Mouse (Mus musculus): ENCODE measurements around the gene Arid1b.

The Arid1b gene

DNA sequence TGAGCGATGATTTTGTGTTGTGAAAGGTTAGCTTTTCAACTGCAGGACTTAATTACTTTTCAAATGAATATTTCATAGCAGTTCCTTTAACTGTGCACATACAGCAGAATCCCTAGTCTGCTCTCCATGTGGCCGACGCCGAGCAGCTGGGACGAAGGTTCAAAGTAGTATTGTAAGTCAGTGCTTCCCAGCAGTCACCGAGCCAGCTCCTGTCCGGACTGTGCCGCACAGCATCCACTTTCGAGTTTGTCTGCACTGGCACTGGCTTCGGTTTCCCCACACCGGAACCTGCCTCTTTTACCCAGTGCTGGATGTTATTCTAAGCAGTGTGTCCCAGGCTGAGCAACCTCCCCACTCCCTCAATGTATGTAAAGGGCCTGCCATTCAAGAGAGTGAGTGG lies 157.7 kb downstream of the Arid1b start:
- DNase-seq (ENCODE audit: low read depth, low spot score), result no peak

DNA sequence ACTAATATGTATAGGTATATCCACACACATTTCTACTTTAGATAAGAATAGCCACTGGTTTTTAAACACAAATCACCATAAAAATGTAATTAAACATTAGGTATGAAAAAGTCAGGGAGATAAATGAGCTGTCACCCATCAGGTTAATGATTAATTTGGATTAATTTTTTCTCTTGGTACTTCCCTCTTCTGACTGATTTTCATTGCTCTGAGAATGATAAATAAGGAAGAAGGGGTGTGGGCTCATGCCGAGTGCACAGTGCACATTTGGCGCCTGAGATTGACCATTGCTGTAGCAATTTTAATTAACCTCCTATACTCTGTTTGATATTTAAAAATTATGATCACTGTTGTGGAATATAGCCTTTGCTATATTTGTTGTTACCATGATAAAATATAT lies 159.3 kb downstream of the Arid1b start:
- DNase-seq (ENCODE audit: low read depth, low spot score), result no peak

DNA sequence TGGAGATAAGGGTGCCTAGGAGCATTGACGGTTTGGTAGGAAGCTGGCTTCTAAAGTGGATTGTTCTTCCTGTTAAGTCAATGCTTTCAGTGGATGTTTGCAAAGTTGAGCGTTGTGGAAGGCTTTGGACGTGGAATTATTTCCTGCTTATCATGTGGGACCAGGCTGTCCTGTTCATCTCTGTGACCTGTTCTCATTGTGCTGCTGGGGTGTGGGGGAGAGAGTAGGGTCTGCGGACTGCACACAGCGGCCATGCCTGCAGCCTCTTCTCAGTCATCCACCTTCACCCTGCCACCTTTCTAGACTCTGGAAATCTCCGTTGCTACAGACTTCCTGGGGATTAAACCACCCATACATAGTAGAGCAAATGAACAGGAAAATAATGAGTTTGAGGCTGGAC lies 160.2 kb downstream of the Arid1b start:
- no peak for DNase-seq (ENCODE audit: low read depth, low spot score)

DNA sequence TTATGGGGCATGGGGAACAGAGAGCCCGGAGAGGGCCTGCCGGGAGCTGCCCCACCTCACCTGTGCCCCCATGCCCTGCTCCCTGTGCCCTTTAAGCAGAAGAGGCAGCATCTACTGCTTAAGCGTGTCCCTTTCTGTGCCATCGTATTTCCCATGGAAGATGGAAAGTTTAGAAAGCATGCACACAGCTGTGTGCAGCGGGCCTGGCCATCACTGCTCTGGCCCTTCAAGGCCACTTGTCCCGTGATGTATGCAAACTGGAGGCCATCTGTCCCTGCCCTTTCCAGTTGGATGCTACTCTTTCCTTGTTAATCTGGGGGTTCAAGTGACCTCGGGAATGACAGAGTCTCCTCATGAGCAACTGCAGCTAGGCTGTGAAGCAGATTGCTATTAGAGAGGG lies 163.5 kb downstream of the Arid1b start:
- no peak for DNase-seq (ENCODE audit: low read depth, low spot score)

DNA sequence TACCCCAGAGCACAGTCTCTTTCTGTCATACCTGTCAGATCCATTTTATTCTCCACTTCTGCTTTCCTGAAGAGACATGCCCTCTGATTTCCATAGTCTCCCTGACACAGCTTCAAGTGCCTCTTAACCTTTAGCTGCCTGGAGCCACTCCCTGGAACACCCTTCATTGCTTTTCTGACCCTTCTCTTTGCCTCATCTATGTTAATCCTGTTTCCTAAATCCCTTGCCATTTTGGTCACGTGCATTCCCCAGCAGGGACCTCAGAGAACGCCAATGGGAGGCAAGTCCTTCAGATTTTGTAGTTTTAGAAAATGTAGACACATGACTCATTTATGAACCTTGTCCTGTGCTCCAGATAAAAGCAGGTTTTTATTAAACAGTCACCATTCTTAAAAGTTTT lies 168.4 kb downstream of the Arid1b start:
- no peak for DNase-seq (ENCODE audit: low read depth, low spot score)

DNA sequence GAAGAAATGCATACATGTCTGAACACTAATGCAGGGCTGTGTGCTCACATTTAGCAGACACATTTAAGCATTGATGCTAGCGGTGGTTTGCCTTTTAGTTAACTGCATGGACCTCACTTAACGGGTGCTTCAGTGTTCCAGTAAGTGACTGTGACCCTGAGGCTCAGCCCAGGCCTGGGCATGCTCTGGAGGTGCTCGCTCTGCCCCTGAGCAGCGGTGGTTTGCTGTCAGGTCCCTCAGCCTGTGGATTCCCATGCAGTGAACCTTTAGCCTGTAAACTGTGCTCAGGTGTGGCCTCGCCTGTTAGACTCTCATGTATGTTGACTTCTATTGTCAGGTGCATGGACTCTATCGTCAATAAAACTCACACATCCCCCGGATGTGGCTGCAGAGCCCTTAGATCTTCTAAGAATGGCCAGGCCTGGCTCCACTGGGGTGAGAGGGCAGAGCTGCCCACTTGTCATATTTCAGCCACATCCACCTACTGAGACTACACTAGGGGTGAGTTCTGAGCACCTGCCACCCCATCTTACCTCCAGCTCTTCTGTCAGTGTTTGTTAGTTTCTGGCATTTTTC lies 169.2 kb downstream of the Arid1b start:
- no peak for DNase-seq (ENCODE audit: low read depth, low spot score)

DNA sequence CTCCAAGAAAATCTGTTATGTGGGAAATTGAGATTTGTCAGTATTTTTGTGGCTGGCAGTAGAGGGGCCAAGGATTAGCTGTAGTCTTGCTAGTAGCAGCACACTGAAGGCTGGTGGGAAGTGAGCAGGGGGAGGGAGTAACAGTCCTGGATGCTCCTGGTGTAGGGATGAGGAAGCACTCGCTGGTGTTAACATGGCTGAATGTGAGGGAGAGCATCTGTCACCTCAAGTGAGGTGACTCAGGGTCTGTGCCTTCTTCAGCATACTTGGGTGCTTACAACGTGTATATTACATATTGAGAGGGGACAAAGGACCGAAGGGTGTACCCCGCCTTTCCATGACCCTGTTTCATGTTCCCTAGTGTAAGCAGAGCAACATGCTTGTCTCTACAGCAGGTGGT lies 170.7 kb downstream of the Arid1b start:
- DNase-seq (ENCODE audit: low read depth, low spot score), result no peak

DNA sequence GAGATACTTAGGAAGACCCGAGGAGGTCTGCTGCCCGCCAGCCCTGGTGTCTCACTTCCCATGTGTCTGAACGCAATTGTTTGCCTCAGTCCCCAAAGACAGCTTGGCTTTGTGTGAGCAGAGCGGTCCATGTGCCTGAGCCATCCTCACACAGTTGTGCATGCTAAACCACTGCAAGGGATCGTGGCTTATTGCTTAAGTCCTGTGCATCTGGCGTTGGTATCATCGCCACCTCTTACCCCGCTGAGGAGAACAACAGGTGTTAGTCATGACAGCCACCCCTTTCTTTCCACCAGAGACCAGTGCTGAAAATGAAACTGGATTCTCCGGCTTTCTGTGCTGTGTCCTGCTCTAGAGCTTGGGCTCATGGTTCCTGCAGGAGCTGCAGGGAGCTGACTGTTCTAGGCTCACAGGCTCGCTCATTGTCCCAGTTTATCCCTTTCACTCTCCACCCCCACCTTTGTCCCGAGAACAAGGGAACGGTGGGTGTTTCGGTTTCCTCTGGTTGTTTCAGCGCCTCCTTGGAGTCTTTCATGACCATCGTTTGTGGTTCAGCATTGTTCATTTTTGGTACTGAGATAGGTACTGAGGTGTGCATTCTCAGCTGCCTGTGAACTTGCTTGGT lies 171.2 kb downstream of the Arid1b start:
- DNase-seq (ENCODE audit: low read depth, low spot score), result no peak

DNA sequence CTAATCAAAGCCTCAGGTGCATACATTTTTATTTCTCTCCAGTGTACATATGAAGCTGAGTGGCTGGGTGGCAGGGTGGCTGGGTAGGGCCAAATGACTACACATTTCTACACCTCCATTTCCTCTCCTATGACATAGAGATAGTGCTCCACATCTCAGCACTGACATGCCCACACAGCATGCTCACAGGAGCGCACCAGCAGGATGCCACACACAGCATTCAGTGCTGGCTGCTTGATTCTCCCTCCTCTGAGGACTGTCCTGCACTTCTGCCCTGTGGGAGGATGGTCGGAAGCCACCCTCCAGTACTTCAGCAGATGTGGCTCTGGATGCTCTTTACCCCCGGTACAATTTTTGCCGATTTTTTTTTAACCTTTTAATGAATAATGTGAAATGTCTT lies 172.0 kb downstream of the Arid1b start:
- DNase-seq (ENCODE audit: low read depth, low spot score), result no peak

DNA sequence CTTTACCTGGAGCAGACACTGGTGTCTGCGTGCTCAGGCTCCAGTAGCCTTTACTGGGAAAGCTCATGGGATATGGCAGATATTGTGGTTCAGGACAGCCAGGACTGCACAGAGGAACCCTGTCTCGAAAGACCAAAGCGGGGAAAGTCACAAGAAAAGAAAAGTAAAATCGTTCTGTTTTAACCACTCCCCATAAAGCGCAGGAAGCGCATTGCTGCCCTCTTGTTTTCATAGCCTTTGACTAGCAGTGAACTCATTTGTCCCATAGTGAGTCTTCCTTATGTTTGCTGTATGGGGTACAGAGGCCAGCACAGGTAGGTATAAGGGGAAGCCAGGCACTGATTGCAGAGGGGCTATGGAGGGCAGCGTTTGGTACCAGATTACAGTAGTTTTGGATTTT lies 173.9 kb downstream of the Arid1b start:
- DNase-seq (ENCODE audit: low read depth, low spot score), result no peak

DNA sequence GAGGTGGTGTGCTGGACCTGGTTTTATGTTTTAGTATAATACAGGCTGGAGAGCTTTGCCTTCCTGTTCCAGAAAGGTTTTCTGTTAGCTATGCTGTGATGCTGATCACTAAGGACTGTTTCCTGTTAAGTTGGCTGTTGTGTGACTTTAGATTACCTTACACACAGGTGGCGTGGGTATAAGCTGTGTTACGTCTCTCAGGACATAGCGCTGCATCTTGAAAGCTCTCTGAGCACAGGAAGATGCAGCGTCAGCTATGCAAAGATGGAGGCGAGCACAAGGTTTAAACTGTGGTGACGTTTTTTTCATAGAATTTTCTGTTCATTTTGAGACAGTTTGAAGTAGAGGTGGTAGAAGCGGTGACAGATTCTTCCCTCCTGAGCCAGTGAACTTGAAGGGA lies 174.5 kb downstream of the Arid1b start:
- DNase-seq (ENCODE audit: low read depth, low spot score), result no peak

DNA sequence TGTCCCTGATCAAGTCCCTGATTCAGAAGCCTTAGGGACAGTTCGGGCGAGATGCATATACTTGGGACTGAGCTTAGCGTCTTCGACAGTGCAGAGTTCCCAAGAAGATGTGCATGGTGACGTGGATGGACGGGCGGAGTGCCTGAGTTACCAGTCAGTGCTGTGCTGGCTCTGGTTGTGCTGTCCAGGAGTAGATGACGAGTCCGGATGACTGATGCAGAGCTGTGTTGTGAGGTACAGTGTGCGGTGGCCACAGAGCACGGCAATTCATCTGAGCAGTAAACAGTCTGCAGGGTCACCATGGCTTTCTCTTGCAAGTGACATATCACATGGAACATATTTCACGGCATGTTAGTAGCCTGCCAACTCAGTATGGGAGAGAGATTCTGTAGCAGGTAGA lies 176.2 kb downstream of the Arid1b start:
- no peak for DNase-seq (ENCODE audit: low read depth, low spot score)

DNA sequence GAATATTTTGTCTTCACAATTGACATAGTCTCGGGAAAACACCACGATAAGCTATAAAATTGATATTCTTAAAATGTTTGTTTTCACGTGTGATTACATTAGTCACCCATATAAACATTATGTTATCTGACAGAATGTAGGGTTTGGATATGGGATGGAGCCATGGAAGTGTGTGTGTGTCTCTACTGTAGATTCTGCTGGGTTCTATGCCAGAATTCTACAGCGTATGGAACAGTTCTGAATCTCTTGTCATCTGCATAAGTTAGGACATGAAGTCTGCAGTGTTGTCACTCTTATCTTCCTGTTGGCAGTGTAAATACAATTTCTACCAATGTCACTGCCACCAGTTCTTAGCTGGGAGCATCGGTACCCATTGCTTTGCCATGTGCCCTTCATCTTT lies 177.3 kb downstream of the Arid1b start:
- no peak for DNase-seq (ENCODE audit: low read depth, low spot score)

DNA sequence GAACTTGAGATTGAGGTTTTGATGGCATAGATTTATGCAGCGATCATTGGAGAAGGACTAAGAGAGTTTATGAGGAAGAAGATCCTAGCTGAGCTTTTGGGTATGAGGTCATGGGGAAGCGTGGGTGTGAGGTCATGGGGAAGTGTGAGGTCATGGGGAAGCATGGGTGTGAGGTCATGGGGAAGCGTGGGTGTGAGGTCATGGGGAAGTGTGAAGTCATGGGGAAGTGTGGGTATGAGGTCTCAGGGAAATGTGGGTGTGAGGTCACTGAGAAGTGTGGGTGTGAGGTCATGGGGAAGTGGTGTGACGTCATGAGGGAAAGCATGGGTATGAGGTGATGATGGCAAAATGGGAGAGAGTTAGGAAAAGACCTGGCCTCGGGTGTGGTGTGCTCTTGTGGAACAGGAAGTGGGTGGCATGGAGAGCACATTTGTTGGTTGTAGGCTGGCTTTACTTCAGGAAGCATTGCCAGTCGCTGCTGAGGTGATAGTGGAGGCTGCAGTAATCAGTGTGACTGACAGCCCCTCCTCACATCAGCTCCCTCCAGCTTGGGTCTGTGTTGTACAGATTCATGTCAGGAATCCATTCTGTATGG lies 180.4 kb downstream of the Arid1b start:
- DNase-seq (ENCODE audit: low read depth, low spot score), result no peak

DNA sequence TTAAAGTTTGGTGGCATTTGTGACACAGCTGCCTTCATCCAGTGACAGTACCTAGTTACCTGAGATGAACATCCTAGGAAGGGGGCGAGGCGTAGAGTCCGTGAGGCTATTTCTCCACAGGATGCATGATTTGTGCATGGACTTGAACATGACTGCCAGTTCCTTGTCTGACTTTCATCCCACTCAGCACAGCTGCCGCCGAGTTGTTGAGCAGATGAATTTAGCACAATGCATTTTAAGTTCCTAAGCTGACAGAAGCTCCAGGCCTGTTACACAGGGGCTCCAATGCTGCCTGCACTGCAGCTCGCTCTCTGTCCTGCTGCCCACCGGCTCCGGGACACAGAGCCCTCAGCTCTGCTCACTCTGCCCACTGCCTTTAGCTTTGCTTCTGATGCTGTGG lies 181.4 kb downstream of the Arid1b start:
- DNase-seq (ENCODE audit: low read depth, low spot score), result no peak

DNA sequence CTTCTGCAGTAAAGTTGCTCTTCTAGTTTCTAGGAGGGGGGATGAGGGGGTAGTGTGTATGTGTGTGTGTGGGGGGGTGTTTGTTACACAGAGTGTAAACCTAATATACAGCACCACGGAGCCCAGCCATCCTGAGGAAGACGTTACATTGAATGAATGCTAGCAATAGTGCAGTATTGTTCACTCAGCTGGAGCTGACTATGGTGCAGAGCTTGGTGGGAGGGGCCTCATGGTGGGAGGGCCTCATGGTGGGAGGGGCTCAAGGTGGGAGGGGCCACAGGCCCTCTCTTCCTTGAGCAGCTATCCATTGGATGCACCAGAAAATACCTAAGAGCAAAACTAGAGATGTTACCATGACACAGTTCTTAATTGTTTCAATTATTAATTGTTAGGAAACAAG lies 182.2 kb downstream of the Arid1b start:
- DNase-seq (ENCODE audit: low read depth, low spot score), result no peak

DNA sequence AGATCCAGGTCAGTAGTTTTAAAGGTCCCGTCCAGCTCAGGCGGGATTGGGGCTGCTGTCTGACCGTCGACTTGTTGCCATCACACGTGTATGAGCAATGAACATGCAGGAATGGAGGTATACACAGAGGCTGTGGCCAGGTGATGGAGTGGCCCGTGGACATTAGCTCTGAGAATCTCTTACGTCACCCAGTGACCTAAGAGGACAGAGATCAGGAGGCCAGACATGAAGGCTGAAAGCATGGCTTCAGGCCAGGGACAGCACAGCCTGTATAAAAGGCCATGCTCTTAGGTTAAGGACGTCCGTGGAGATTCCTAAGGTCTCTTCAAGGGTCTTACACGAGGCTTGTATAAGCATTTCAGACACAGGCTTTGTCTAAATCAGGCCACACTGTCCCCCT lies 184.4 kb downstream of the Arid1b start:
- DNase-seq (ENCODE audit: low read depth, low spot score), result no peak

DNA sequence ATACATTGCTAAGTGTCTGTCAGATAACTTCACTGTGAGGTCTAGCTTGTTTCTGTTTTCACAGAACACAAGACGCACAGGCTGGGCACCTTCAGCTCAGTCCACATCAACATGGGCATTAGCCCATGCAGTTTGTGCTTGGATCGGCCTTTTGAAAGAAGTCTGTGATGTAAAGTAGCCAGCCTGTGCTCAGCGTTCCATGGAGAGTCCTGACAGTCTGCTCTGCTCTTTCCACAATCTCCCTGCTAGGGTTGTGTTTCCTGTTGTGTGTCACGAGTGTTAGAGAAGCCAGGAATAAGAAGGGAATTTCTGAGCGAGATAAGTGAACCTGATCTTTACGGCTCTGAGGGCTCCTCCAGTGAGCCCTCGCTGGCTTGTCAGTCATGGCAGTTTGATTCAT lies 184.9 kb downstream of the Arid1b start:
- no peak for DNase-seq (ENCODE audit: low read depth, low spot score)

DNA sequence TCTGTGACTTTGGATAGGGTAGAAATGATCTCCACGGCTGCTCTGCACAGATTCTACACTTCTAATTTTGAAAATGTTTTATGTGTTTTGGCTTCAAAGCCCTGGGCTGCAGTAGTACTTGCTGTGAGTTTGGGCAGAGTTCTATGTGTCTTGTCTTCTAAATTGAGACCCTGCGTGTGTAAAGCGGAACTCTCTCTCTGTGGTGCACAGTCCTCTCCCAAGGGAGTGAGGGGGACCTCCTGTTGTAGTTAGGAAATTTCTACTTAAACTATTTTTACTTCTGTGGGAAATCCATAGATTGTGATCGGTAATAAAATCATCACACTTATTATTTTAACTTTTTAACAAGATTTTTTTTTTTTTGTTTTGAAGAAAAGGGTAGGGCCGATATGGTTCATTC lies 185.3 kb downstream of the Arid1b start:
- no peak for DNase-seq (ENCODE audit: low read depth, low spot score)

DNA sequence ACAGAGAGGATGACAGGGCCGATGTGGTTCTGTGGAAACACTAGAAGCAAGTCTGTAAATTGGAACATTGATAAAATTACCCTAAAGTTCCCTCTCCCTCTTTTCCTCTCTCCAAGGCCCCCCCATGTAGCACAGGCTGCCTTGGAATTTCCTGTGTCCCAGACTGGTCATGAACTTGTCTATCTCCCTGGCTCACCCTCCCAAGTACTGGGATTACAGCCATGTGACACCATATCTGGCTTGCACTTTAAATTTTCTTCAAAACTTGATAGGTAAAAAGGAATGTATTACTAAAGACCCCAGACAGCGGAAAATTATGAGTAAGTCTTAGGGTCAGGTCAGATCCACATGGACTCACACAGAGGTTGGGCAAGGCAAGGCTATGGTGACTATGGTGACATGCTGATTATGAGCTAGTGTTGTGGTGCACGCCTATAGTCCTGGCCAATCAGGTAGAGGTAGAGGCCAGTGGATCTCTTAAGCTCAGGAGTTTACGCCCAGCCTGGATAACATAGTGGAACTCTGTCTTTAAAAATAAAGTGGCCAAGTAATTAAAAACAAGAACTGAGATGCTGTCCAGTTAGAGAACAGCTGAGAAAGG lies 185.9 kb downstream of the Arid1b start:
- DNase-seq (ENCODE audit: low read depth, low spot score), result no peak

DNA sequence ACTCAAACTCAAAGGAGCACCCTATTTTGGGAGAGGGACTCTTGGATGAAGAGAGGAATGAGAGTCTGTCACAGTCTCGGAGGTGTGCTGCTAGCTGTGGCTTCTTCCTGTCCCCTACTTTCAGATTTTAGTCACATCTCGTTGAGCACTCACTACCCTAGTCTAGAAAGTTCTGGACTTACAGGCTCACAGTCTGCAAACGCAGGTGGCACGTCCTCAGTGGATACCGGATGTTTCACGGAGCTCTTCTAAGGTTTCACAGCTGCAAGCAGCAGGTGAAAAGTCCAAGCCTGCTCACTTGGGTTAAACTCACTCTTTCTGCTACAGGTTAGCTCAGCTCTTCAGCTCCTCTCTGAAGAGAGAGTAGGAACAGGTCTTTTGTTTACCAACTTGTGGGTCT lies 186.8 kb downstream of the Arid1b start:
- no peak for DNase-seq (ENCODE audit: low read depth, low spot score)

DNA sequence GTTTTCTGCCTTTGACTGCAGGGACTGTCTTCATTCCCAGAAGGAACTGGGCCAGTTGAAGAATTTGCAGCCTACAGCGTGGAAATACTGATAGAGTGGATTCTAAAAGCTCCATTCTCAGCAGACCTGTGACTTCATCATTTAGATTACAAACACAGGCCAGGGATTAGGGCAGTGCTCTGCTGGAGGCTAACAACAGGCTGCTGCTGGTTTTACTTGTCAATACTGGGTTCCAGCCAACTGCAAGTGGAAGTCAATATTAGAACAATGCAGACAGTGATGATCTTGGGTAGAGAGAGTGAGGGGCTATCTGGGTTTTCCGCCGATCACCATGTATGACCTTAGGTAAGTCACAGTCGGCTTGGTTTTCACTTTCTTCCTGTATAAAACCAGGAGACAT lies 188.4 kb downstream of the Arid1b start:
- no peak for DNase-seq (ENCODE audit: low read depth, low spot score)

DNA sequence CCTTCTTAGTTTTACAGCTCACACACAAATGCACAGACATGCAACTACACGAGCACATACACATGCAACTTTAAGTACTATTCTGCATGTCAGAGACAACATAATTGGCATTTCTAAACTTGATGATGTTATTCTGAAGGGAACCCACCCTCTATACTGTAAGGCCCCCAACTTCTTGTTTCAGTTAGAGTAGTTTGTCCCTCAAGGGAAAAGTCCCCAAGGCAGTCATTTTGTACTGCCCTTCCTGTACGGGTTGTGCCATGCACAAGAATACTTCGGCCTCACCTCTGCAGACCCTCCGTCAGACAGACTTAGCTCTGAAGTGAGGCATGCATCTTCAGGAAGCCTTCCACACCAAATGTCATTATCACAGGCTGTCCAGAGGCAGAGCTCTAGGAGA lies 191.4 kb downstream of the Arid1b start:
- DNase-seq (ENCODE audit: low read depth, low spot score), result no peak
